Mouse (Mus musculus) lung, adult 10 weeks (tissue): ENCODE measurements around the gene Olfr799. TPM values are rescaled to one million over a fixed set of nuclear protein-coding genes. Genes with fewer than 3 reads are reported as not detected.

Experiments used
- polyA plus RNA-seq: library from polyadenylated mRNA; stranded (reverse); fragments of 350-450 nt; fragmentation: Illumina TruSeq; extraction: RNeasy Lipid Tissue Mini Kit (QIAGEN cat#74804); gene quantifications from one replicate; pipeline ENCODE4 v1.2.3, GENCODE M21; 2014; ENCODE audit warnings: low read depth, low replicate concordance; ENCODE audit not compliant: insufficient read depth

Olfr799 gene
- polyA plus RNA-seq = not detected

GRCm38 (mm10) chr10:129637184-129637583 is at the start of gene Olfr799:
Gene Olfr799 (plus strand): TSS chr10:129637484.

DNA sequence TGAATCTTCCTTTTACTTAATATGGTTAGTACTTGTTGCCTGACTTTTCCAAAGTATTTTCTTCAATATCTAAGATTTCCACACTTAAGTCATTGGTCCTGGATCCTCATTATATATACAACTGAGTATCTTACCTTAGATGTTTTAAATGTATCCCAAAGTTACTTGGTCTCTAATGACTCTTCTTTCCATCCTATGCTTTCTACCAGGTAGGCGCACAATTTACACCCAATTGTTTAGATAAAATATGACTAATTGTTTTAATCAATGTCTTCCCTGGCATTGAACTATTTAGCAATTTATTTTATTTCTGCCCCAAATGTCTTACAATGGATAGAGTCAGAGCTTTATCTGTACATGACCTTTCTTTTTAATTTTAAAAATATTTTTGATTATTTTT is 24.8 kb upstream of the Olfr799 start, which contains the start of gene Olfr796:
Olfr796 (minus strand) TSS at position 101 of the 400 bp plus-strand sequence.

DNA sequence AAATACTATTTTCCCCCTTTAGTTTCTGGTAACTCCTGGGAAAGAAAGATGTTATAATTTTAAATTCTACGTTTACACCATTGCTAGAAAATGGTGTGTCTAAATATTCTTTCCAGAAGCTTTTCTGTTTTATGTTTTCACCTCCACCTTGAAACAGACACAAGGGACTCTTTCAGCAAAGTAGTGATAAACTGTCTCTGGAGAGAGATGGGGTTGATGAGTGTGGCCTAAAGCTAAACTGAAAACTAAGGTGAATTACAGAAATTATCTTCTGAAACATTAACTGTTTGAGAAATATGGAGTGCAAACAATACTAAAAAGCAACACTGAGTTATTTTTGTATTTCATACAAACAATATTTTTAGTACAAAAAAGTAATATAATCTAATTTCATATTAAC is 9.4 kb upstream of the Olfr799 start, which contains the start of gene Olfr798:
Olfr798 (minus strand) TSS at position 101 of the 400 bp plus-strand sequence.

GRCm38 (mm10) chr10:129657394-129657793 is 20.1 kb downstream of the Olfr799 start, which contains the start of gene Olfr800:
Gene Olfr800 (plus strand): TSS chr10:129657694.

GRCm38 (mm10) chr10:129673765-129674164 is 36.5 kb downstream of the Olfr799 start, which contains the start of gene Olfr801:
Gene Olfr801 (minus strand): TSS chr10:129673865.

DNA sequence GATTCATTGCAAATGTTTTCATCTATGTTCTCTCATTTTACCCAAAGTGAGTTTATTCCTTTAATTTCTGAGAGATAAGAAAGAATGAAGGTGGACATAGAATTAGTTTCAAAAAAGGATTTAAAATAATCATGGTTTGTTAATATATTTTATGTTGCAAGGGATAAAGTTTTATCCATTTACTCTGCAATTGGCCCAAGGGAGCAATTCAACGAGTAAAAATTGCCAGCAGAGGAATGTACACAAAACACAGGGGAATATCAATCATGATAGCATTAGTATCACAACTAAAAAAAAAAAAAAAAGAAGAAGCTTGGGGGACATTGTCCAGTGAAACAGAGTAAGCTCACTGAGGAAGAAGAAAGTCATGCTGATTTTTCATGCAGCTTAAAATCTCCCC is 50.8 kb downstream of the Olfr799 start, which contains the start of gene Olfr802:
Olfr802 (minus strand) TSS at position 101 of the 400 bp plus-strand sequence.

DNA sequence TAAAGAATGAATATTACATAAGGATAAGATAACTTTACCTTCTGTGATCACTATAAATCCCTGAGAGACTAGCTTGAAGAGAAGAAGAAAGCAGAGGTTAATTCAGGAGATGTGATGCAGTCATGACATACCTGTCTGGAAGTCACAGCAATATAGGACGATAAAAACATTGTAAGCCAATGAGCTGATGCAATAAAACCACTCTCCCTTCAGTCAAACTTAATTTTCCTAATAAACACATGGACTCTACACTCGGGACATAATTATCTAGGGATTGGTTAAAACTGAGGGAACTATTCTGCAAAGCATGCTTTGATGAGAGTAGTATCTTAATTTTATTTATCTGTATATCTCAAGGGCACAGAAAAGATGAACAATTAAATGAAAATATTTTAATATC is 56.9 kb downstream of the Olfr799 start, which contains the start of gene Olfr803:
Olfr803 (minus strand) TSS at position 101 of the 400 bp plus-strand sequence.

Other genes with a start within 250 kb of the Olfr799 start
- gene Olfr785, start 232.1 kb upstream of the Olfr799 start, polyA plus RNA-seq = not detected
- not detected for gene Olfr786, start 210.2 kb upstream of the Olfr799 start, polyA plus RNA-seq
- not detected for gene Olfr787, start 175.6 kb upstream of the Olfr799 start, polyA plus RNA-seq
- not detected for gene Olfr788, start 166.5 kb upstream of the Olfr799 start, polyA plus RNA-seq
- not detected for gene Olfr789, start 152.7 kb upstream of the Olfr799 start, polyA plus RNA-seq
- not detected for gene Olfr790, start 139.0 kb upstream of the Olfr799 start, polyA plus RNA-seq
- not detected for gene Olfr791, start 115.7 kb upstream of the Olfr799 start, polyA plus RNA-seq
- not detected for gene Olfr792, start 98.3 kb upstream of the Olfr799 start, polyA plus RNA-seq
- not detected for gene Olfr794, start 69.8 kb upstream of the Olfr799 start, polyA plus RNA-seq
- not detected for gene Olfr796, start 24.9 kb upstream of the Olfr799 start, polyA plus RNA-seq
- not detected for gene Olfr798, start 9.6 kb upstream of the Olfr799 start, polyA plus RNA-seq
- not detected for gene Olfr800, start 20.2 kb downstream of the Olfr799 start, polyA plus RNA-seq
- not detected for gene Olfr801, start 36.4 kb downstream of the Olfr799 start, polyA plus RNA-seq
- not detected for gene Olfr802, start 50.7 kb downstream of the Olfr799 start, polyA plus RNA-seq
- not detected for gene Olfr803, start 56.8 kb downstream of the Olfr799 start, polyA plus RNA-seq
- gene Olfr804, start 65.7 kb downstream of the Olfr799 start, polyA plus RNA-seq = not detected
- not detected for gene Olfr805, start 91.9 kb downstream of the Olfr799 start, polyA plus RNA-seq
- gene Olfr806, start 104.4 kb downstream of the Olfr799 start, polyA plus RNA-seq = not detected
- not detected for gene Olfr807, start 120.3 kb downstream of the Olfr799 start, polyA plus RNA-seq
- gene Olfr808, start 128.0 kb downstream of the Olfr799 start, polyA plus RNA-seq = not detected
- not detected for gene Olfr809, start 137.2 kb downstream of the Olfr799 start, polyA plus RNA-seq
- gene Olfr810, start 157.4 kb downstream of the Olfr799 start, polyA plus RNA-seq = not detected
- gene Olfr811, start 166.9 kb downstream of the Olfr799 start, polyA plus RNA-seq = not detected
- not detected for gene Olfr812, start 208.6 kb downstream of the Olfr799 start, polyA plus RNA-seq
- gene Olfr813, start 217.9 kb downstream of the Olfr799 start, polyA plus RNA-seq = not detected
- not detected for gene Olfr814, start 242.4 kb downstream of the Olfr799 start, polyA plus RNA-seq